Comparison of ENCODE assay signal across 16 mouse cellular contexts in the genomic region with DNA sequence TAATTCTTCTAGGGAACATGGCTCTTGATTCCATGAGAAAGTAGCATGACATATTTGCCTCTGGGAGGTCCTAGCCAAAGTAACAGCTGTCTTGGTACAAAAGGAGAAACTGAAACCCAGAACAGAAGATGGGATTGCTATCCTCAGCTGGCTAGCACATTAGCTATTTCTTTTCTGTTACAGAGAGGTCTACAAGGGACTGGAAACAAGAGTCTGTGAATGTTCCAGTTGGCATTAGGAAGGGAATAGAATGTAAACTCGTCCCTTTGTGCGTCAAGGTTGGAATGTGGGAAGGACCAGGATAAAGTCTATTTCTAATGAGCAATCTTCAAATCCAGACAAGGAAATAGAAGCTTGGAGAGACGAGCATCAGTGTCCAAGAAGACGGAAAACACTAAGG.
"Had no signal": no experiment of that assay in that cellular context is flagged by ENCODE, and none has a peak within 500 bp of the region (broad histone marks: within the 10 kb centered on the region; RNA-seq: fewer than 3 reads in every experiment).

No protein-coding gene starts in this region.

- H3K4me3 ChIP-seq: kidney, embryonic 15.5 days; limb, embryonic 13.5 days; liver, embryonic 12.5 days; midbrain, embryonic 10.5 days; myocyte; neural tube, embryonic 15.5 days had no signal

- DNase-seq: kidney, adult 2 months; kidney, postnatal 14 days; left cerebral cortex, postnatal 4 days; lung, embryonic 14.5 days; lung, postnatal 14 days; midbrain, embryonic 14.5 days; right cerebral cortex, adult 18-20 months; right cerebral cortex, postnatal 4 days; thymus, adult 18-20 months; thymus, postnatal 14 days had no signal

- H3K9ac ChIP-seq: kidney, embryonic 15.5 days; limb, embryonic 13.5 days; liver, embryonic 12.5 days; lung, embryonic 14.5 days; neural tube, embryonic 15.5 days had no signal

- H3K27me3 ChIP-seq: kidney, embryonic 15.5 days; limb, embryonic 13.5 days; liver, embryonic 12.5 days; neural tube, embryonic 15.5 days had no signal

- H3K27ac ChIP-seq: kidney, embryonic 15.5 days; limb, embryonic 13.5 days; liver, embryonic 12.5 days; midbrain, embryonic 10.5 days; neural tube, embryonic 15.5 days had no signal

- H3K4me1 ChIP-seq: liver, embryonic 12.5 days; midbrain, embryonic 10.5 days; neural tube, embryonic 15.5 days had no signal

- H3K36me3 ChIP-seq: kidney, embryonic 15.5 days; limb, embryonic 13.5 days; liver, embryonic 12.5 days; midbrain, embryonic 10.5 days; neural tube, embryonic 15.5 days had no signal
